Mouse (Mus musculus): Measurements from ENCODE around the gene D430041D05Rik. TPM values are rescaled to one million over a fixed set of nuclear protein-coding genes. Genes with fewer than 3 reads are reported as not detected.
A peak's percentile ranks its signal among the peaks of the same experiment; 100 is the strongest.
"Not testable (repeated sequence)": the region's sequence is repeated elsewhere in the genome, so short reads cannot be mapped to it uniquely, and the experiment has no call there.

Gene D430041D05Rik
- polyA plus RNA-seq, 1 experiment from 2014 or later = 17.3 TPM

DNA sequence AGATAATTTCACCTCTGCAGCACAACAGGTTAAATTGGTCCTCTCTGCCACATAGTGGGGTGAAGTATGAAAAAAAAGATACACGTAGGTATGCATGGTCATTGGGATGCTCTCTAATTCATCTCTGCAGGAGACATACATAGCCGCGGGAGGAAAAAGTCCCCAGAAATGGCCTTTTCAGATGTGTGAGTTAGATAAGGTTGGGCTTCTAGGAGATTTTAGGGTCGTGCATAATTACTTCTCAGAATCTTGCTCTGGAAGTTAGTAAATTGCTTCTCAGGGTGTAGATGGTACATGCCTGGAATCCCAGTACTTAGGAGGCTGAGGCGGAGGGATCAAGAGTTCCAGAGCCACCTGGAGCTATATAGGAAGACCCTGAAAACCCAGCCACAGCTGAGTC lies 286.7 kb downstream of the D430041D05Rik start:
- no peaks in the 10 kb centered on the region for H3K27me3 ChIP-seq (ENCODE audit: control insufficient read depth, insufficient read depth, low read length)
- H3K27ac ChIP-seq (ENCODE audit: low read depth, low read length) = no peak overlapping the region
- no peaks in the 10 kb centered on the region for H3K36me3 ChIP-seq (ENCODE audit: control insufficient read depth, insufficient read depth, low read length)
- H3K4me1 ChIP-seq (ENCODE audit: control insufficient read depth, insufficient read depth, low read length) = no peaks in the 10 kb centered on the region
- no peaks in the 10 kb centered on the region for H3K9me3 ChIP-seq (ENCODE audit: control insufficient read depth, low read length)
- H3K9ac ChIP-seq (replicated peaks; ENCODE audit: low read depth, low read length) = no peak overlapping the region
- no peak overlapping the region for H3K4me3 ChIP-seq (ENCODE audit: low read depth, low read length)
- H3K4me2 ChIP-seq (ENCODE audit: low read depth, low read length) = no peak overlapping the region
- 87% methylated on average over 5 of the region's 5 CpGs for WGBS
- no peak for ATAC-seq (ENCODE audit: low read depth)

DNA sequence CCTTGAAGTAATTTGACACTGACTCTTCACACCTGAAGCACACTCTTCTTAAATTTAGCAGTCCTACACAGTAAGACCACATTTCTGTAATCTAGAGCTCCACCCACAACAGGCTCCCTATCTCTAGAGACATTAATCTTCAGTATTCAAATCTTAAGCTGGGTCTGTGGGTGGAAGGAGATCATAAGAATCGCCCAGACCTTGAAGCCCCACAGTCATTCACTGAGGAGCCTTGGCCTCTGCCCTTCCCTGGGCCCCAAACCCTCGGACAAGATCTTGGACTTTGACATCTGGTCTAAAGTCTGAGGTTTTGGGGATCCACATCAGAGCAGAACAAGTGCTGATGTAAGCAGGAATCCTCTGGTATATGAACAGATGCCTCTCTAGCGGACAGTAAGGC lies 287.3 kb downstream of the D430041D05Rik start:
- no peaks in the 10 kb centered on the region for H3K27me3 ChIP-seq (ENCODE audit: control insufficient read depth, insufficient read depth, low read length)
- H3K4me2 ChIP-seq (ENCODE audit: low read depth, low read length) = peak overlapping the region; percentile 91; the same call in 1 of the 2 replicates
- H3K9ac ChIP-seq (replicated peaks; ENCODE audit: low read depth, low read length) = no peak overlapping the region
- H3K27ac ChIP-seq (ENCODE audit: low read depth, low read length) = no peak overlapping the region
- no peak for ATAC-seq (ENCODE audit: low read depth)
- H3K36me3 ChIP-seq (ENCODE audit: control insufficient read depth, insufficient read depth, low read length) = no peaks in the 10 kb centered on the region
- H3K4me3 ChIP-seq (ENCODE audit: low read depth, low read length) = peak overlapping the region; percentile 71; the same call in 1 of the 2 replicates
- H3K4me1 ChIP-seq (ENCODE audit: control insufficient read depth, insufficient read depth, low read length) = no peaks in the 10 kb centered on the region
- WGBS = 48% methylated on average over 3 of the region's 3 CpGs
- H3K9me3 ChIP-seq (ENCODE audit: control insufficient read depth, low read length) = no peaks in the 10 kb centered on the region

DNA sequence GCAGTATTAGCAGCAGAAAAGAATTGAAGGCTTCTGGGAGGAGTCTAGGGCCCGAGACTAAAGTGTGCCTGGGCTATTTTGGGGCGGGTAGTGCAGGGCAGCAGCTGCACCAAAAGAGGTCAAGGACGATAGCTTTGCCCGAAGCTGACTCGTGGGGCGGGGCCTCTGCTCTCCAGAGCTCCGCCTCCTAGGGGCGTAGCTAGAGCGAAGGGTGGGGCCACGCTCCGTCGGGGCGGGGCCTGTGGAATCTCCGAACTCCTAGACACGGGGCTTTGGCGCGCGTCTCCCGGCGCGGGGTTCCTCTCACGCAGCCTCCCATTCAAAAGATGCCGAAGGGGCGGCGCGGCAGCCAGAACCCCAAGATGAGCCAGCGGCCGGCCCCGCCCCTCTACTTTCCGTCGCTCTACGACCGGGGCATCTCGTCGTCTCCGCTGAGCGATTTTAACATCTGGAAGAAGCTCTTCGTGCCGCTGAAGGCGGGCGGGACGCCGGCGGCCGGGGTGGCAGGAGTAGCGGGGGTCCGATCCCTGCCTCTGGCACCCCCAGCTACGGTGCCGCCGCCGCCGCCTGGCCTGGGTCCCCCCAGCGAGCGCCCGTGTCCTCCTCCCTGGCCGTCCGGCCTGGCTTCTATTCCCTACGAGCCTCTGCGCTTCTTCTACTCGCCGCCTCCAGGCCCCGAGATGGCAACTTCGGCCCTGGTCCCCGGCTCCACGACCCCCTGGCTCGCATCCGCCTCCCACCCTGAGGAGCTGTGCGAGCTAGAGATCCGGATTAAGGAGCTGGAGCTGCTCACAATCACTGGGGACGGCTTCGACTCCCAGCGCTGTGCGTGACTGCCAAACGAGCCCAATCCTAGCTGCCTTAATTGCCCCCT lies 288.1 kb downstream of the D430041D05Rik start, which contains the start of gene A930018P22Rik:
Gene A930018P22Rik (plus strand): TSS at position 265 of the 874 bp plus-strand sequence.
- peak within 1 kb of the TSS; percentile 71 for H3K4me3 ChIP-seq (ENCODE audit: low read depth, low read length)
- H3K4me2 ChIP-seq (ENCODE audit: low read depth, low read length) = peak within 1 kb of the TSS; percentile 91
- peak within 1 kb of the TSS; percentile 76 for H3K9ac ChIP-seq (replicated peaks; ENCODE audit: low read depth, low read length)
- under 1% methylated on average over 57 of the region's 74 CpGs for WGBS
- H3K36me3 ChIP-seq (ENCODE audit: control insufficient read depth, insufficient read depth, low read length) = no peaks in the 10 kb centered on the region
- no peaks in the 10 kb centered on the region for H3K4me1 ChIP-seq (ENCODE audit: control insufficient read depth, insufficient read depth, low read length)
- no peaks in the 10 kb centered on the region for H3K27me3 ChIP-seq (ENCODE audit: control insufficient read depth, insufficient read depth, low read length)
- H3K27ac ChIP-seq (ENCODE audit: low read depth, low read length) = no peak within 1 kb of the TSS
- H3K9me3 ChIP-seq (ENCODE audit: control insufficient read depth, low read length) = no peaks in the 10 kb centered on the region
- peak; percentile 93 for ATAC-seq (ENCODE audit: low read depth)

DNA sequence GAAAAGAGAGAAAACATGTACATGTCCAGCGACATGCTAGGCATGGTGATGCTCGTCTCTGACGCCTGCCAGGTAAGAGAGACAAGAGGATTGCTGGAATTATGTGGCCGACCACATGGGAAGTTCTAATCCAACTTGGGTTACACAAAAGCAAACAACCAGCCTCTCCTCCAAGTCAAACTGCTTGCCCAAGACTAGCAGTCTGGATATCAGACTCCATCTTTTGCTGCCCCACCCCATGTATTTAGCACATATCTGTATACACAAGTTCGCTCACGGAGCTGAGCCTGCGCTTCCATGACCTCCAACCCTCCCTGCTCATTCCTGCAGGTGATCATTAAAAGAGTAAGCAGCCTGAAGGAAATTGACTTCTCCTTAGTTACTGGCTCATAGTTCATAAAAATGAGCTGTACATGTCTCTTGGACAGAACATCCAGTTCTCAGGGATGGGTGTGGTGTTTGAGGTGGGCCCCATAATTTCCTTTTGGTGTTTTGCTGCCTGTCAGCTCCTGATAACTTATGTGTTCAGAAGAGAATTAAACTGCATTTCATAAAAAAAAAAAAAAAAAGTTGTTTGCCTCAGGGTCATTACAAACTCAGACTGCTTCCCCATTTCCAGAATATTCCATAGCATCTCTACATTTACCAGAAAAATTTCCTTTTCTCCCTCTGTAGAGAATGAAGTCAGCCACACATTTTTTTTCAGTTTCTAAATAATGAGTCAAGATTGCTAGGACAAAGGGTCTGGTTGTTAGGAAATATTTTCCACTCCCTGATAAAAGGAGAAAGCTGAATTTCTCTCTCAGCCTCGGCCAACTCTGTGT lies 288.9 kb downstream of the D430041D05Rik start:
- H3K36me3 ChIP-seq (ENCODE audit: control insufficient read depth, insufficient read depth, low read length) = no peaks in the 10 kb centered on the region
- H3K9ac ChIP-seq (replicated peaks; ENCODE audit: low read depth, low read length) = peak overlapping the region; percentile 76; the same call in 1 of the 2 replicates
- H3K4me1 ChIP-seq (ENCODE audit: control insufficient read depth, insufficient read depth, low read length) = no peaks in the 10 kb centered on the region
- H3K4me2 ChIP-seq (ENCODE audit: low read depth, low read length) = peak overlapping the region; percentile 91
- peak overlapping the region; percentile 71 for H3K4me3 ChIP-seq (ENCODE audit: low read depth, low read length)
- no peaks in the 10 kb centered on the region for H3K27me3 ChIP-seq (ENCODE audit: control insufficient read depth, insufficient read depth, low read length)
- no peak for ATAC-seq (ENCODE audit: low read depth)
- 81% methylated on average over 8 of the region's 8 CpGs for WGBS
- H3K9me3 ChIP-seq (ENCODE audit: control insufficient read depth, low read length) = no peaks in the 10 kb centered on the region
- H3K27ac ChIP-seq (ENCODE audit: low read depth, low read length) = no peak overlapping the region

DNA sequence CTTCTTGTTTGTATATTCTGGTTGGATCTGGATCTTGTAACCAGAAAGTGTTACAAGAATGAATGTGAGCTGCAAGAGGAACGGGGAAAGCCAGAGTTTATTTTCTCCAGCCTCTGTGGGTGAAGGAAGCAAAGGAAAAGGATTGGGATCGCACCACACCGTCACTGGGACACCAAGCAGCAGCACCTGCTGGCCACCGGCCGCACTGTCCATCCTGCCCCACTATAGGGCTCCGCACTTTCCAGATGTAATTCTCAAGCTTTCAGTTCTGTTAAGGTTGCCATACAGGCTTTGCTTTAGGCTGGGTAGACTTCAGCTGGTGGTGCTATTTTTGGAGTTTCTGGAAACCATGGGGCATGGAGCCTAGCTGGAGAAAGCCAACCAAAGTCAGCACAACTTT lies 290.5 kb downstream of the D430041D05Rik start:
- Histone ChIP-seq H3K9ac (replicated peaks; ENCODE audit: low read depth, low read length) (no peak overlapping the region), H3K4me3 (ENCODE audit: low read depth, low read length) (no peak overlapping the region), H3K27ac (ENCODE audit: low read depth, low read length) (no peak overlapping the region), H3K4me1 (ENCODE audit: control insufficient read depth, insufficient read depth, low read length) (no peaks in the 10 kb centered on the region), H3K9me3 (ENCODE audit: control insufficient read depth, low read length) (no peaks in the 10 kb centered on the region), H3K27me3 (ENCODE audit: control insufficient read depth, insufficient read depth, low read length) (no peaks in the 10 kb centered on the region), H3K4me2 (ENCODE audit: low read depth, low read length) (no peak overlapping the region), H3K36me3 (ENCODE audit: control insufficient read depth, insufficient read depth, low read length) (no peaks in the 10 kb centered on the region)
- WGBS = 60% methylated on average over 6 of the region's 6 CpGs
- ATAC-seq (ENCODE audit: low read depth) = no peak

DNA sequence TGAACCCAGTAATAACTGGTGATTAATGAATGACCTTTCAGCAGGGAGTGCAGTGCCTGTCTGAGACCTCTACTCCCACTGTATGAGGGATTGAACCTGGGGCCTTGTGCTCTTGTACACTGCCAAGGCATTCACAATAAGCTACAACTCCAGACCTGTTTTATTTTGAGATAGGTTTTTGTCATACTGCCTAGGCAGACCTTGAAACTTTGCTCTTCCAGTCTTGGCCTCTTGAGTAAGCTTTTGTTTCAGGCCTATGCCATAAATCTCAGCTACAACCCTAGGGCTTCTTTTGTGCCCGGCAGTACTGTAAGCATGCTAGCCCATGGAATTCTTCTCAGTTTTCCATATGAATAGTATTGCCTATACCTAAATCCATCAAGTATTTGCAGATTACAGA lies 291.7 kb downstream of the D430041D05Rik start:
- no peak overlapping the region for H3K27ac ChIP-seq (ENCODE audit: low read depth, low read length)
- H3K9ac ChIP-seq (replicated peaks; ENCODE audit: low read depth, low read length) = no peak overlapping the region
- H3K4me2 ChIP-seq (ENCODE audit: low read depth, low read length) = no peak overlapping the region
- no peak overlapping the region for H3K4me3 ChIP-seq (ENCODE audit: low read depth, low read length)
- ATAC-seq (ENCODE audit: low read depth) = no peak
- H3K27me3 ChIP-seq (ENCODE audit: control insufficient read depth, insufficient read depth, low read length) = no peaks in the 10 kb centered on the region
- no peaks in the 10 kb centered on the region for H3K4me1 ChIP-seq (ENCODE audit: control insufficient read depth, insufficient read depth, low read length)
- H3K36me3 ChIP-seq (ENCODE audit: control insufficient read depth, insufficient read depth, low read length) = no peaks in the 10 kb centered on the region
- no peaks in the 10 kb centered on the region for H3K9me3 ChIP-seq (ENCODE audit: control insufficient read depth, low read length)
- 10% methylated on average over 1 of the region's 1 CpGs for WGBS

DNA sequence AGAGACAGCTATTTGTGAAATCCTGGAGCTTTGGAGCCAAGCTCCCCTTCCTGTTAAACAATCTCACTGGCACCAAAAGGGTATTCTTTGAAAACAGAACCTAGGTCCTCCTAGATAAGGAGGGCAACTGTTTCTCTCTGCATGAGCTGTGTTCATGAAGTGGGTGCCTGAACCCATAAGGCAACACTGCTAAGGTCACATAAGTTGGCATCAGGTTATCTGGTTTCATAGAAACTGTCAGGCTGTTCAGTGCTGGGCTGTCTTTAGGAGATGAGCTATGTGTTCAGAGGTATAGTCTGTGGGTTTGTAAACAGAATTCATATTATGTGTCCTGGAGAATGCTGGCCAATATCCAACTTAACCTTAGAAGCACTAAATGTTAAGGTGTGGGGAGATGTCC lies 293.6 kb downstream of the D430041D05Rik start:
- not testable (repeated sequence) for H3K36me3 ChIP-seq (ENCODE audit: control insufficient read depth, insufficient read depth, low read length); H3K27ac ChIP-seq (ENCODE audit: low read depth, low read length); H3K9me3 ChIP-seq (ENCODE audit: control insufficient read depth, low read length); H3K4me1 ChIP-seq (ENCODE audit: control insufficient read depth, insufficient read depth, low read length); H3K4me2 ChIP-seq (ENCODE audit: low read depth, low read length); ATAC-seq (ENCODE audit: low read depth); H3K9ac ChIP-seq (replicated peaks; ENCODE audit: low read depth, low read length); H3K4me3 ChIP-seq (ENCODE audit: low read depth, low read length); H3K27me3 ChIP-seq (ENCODE audit: control insufficient read depth, insufficient read depth, low read length)

DNA sequence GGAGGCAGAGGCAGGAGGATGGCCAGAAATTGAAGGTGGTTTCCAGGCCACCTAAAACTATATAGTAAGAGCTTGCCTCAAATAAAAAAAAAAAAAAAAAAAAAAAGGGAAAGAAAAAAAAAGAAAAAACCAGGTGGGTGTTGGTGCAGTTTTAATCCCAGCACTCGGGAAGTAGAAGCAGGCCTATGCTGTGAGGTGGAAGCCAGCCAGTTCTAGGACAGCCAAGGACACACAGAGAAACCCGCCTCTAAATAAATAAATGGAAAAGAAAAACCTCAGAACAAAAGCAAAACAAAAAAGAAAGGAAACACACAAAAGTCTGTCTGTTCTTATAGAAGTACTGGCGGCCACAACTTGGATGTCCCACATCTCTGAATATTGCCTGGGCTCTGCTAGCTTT lies 295.9 kb downstream of the D430041D05Rik start:
- Histone ChIP-seq H3K9ac (replicated peaks; ENCODE audit: low read depth, low read length) (no peak overlapping the region), H3K4me3 (ENCODE audit: low read depth, low read length) (no peak overlapping the region), H3K27me3 (ENCODE audit: control insufficient read depth, insufficient read depth, low read length) (no peaks in the 10 kb centered on the region), H3K27ac (ENCODE audit: low read depth, low read length) (no peak overlapping the region), H3K9me3 (ENCODE audit: control insufficient read depth, low read length) (no peaks in the 10 kb centered on the region), H3K4me2 (ENCODE audit: low read depth, low read length) (no peak overlapping the region), H3K36me3 (ENCODE audit: control insufficient read depth, insufficient read depth, low read length) (no peaks in the 10 kb centered on the region), H3K4me1 (ENCODE audit: control insufficient read depth, insufficient read depth, low read length) (no peaks in the 10 kb centered on the region)
- no peak for ATAC-seq (ENCODE audit: low read depth)
- WGBS = 88% methylated on average over 3 of the region's 3 CpGs

DNA sequence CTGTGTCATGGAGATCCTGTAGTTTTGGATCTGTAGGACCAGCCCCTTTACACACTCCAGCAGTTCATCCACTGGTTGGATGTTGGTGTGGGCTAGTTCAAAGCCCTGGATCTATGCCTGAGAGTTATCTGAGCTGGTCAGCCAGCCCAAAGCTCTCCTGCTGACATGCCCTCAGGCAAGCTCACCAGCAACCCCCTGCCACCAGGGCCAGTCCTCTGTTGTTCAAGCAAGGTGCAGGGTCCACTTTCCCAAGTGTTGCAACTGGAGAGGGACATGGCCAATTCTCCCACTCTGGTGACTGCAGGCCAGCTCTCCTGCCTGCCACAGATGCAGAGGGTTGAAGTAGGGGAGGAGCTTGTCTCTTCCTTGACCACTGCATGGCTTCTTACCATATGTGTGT lies 297.2 kb downstream of the D430041D05Rik start:
- not testable (repeated sequence) for H3K4me2 ChIP-seq (ENCODE audit: low read depth, low read length)

More for the DNA sequence above, 297.2 kb downstream of the D430041D05Rik start:
- not testable (repeated sequence) for H3K9ac ChIP-seq (replicated peaks; ENCODE audit: low read depth, low read length); H3K4me1 ChIP-seq (ENCODE audit: control insufficient read depth, insufficient read depth, low read length); H3K9me3 ChIP-seq (ENCODE audit: control insufficient read depth, low read length); H3K4me3 ChIP-seq (ENCODE audit: low read depth, low read length); ATAC-seq (ENCODE audit: low read depth); H3K27me3 ChIP-seq (ENCODE audit: control insufficient read depth, insufficient read depth, low read length); H3K36me3 ChIP-seq (ENCODE audit: control insufficient read depth, insufficient read depth, low read length); H3K27ac ChIP-seq (ENCODE audit: low read depth, low read length)
